7 mouse cellular contexts compared by ENCODE assay signal in the genomic region with DNA sequence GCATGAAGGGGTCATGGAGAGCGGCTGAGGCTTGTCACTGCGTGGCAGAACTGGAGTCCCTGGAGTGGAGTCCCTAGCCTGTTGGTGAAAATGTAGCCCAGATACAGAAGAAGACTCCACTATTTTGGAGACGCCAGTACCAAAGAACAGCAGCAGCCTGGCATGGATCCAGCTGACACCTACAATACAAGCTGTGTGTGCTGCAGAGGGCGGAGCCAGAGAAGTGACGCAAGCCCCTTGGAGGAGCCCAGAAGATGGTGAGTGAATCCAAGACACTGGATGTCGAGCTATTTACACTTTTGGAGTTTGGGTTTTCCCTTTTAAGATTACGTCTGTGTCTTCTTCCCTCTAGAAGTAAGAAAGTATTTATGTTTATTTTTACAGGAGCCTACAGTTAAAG. TPM values are rescaled to one million over a fixed set of nuclear protein-coding genes. Genes with fewer than 3 reads are reported as not detected.
DNase-seq lines count a peak whose midpoint lies in the region; ATAC-seq and TF ChIP-seq lines count a peak whose summit lies in the region.

No protein-coding gene starts in this region.

- H3K4me2 ChIP-seq in midbrain, embryonic 11.5 days: no peak overlapping the region
- no peak overlapping the region for H3K4me2 ChIP-seq in lung, embryonic 14.5 days

- H3K27ac ChIP-seq in midbrain, embryonic 11.5 days (ENCODE audit: low read depth, low read length): no peak overlapping the region
- H3K27ac ChIP-seq in midbrain, embryonic 10.5 days (replicated peaks): no peak overlapping the region
- H3K27ac ChIP-seq in lung, embryonic 14.5 days (ENCODE audit: low read depth): peak overlapping the region; percentile 75

- no peaks in the 10 kb centered on the region for H3K36me3 ChIP-seq in midbrain, embryonic 11.5 days (ENCODE audit: control insufficient read depth, insufficient read depth, low read length)
- no peaks in the 10 kb centered on the region for H3K36me3 ChIP-seq in midbrain, embryonic 10.5 days
- no peaks in the 10 kb centered on the region for H3K36me3 ChIP-seq in lung, embryonic 14.5 days (ENCODE audit: insufficient read depth)

- intact Hi-C loops in heart, postnatal 10 days (cut with DNase I): no loop called here

- no peak overlapping the region for H3K4me3 ChIP-seq in midbrain, embryonic 11.5 days (ENCODE audit: low read depth, low read length)
- no peak overlapping the region for H3K4me3 ChIP-seq in midbrain, embryonic 10.5 days
- H3K4me3 ChIP-seq in lung, embryonic 14.5 days (ENCODE audit: low read depth, low read length): no peak overlapping the region

- H3K9me3 ChIP-seq in midbrain, embryonic 11.5 days (ENCODE audit: control insufficient read depth, low read length): no peaks in the 10 kb centered on the region
- no peaks in the 10 kb centered on the region for H3K9me3 ChIP-seq in midbrain, embryonic 10.5 days (replicated peaks)
- H3K9me3 ChIP-seq in lung, embryonic 14.5 days (ENCODE audit: low read depth, low read length): no peaks in the 10 kb centered on the region

- ATAC-seq in midbrain, embryonic 11.5 days (ENCODE audit: low FRiP score): no peak
- peak; percentile 56; the same call in 1 of the 2 replicates for ATAC-seq in lung, embryonic 14.5 days (ENCODE audit: insufficient read depth)

- DNase-seq in midbrain, embryonic 11.5 days (ENCODE audit: low spot score, missing footprints): peak; percentile 68
- DNase-seq in midbrain, embryonic 10.5 days (ENCODE audit: low spot score): no peak
- peak; percentile 44 to 57 for DNase-seq in heart, postnatal 10 days
- peak; percentile 97 for DNase-seq in lung, embryonic 14.5 days
- DNase-seq in urinary bladder, postnatal 4 days (ENCODE audit: low spot score in 2 of 2): peak; percentile 26 to 64
- DNase-seq in adrenal gland, postnatal 4 days (ENCODE audit: low spot score in 2 of 2): no peak
- DNase-seq in spleen, postnatal 10 days (ENCODE audit: low spot score in 2 of 2): no peak

- H3K9ac ChIP-seq in midbrain, embryonic 11.5 days (ENCODE audit: low read length): no peak overlapping the region
- no peak overlapping the region for H3K9ac ChIP-seq in lung, embryonic 14.5 days

- TF ChIP-seq CTCF in lung, embryonic 14.5 days (IDR thresholded peaks at IDR 0.05; ENCODE audit: low read depth): no peak

- no peaks in the 10 kb centered on the region for H3K27me3 ChIP-seq in midbrain, embryonic 11.5 days (ENCODE audit: control insufficient read depth, insufficient read depth, low read length)
- no peaks in the 10 kb centered on the region for H3K27me3 ChIP-seq in midbrain, embryonic 10.5 days (ENCODE audit: low read depth, poor library complexity, severe bottlenecking)
- no peaks in the 10 kb centered on the region for H3K27me3 ChIP-seq in lung, embryonic 14.5 days (ENCODE audit: insufficient read depth, low read length)

- WGBS in midbrain, embryonic 11.5 days: 74% methylated on average over 7 of the region's 7 CpGs
- 78% methylated on average over 7 of the region's 7 CpGs for WGBS in midbrain, embryonic 10.5 days
- 29% methylated on average over 7 of the region's 7 CpGs for WGBS in lung, embryonic 14.5 days

- H3K4me1 ChIP-seq in midbrain, embryonic 11.5 days (ENCODE audit: control insufficient read depth, insufficient read depth, low read length): no peaks in the 10 kb centered on the region
- no peaks in the 10 kb centered on the region for H3K4me1 ChIP-seq in midbrain, embryonic 10.5 days
- peaks cover 13% of the 10 kb centered on the region; the same call in 1 of the 2 replicates for H3K4me1 ChIP-seq in lung, embryonic 14.5 days (ENCODE audit: insufficient read depth)

RNA-seq across cellular contexts. Expression of gene Col6a1, which starts 47.8 kb away (rescaled TPM):
- polyA plus RNA-seq in midbrain, embryonic 11.5 days (2014; fragmentation: Nextera tagmentation; extraction: Ambion mirVana): 12.8 and 12.9 TPM in 2 replicates
- polyA plus RNA-seq in midbrain, embryonic 10.5 days (2016; fragmentation: Nextera tagmentation; extraction: Ambion mirVana): 8.0 and 14.7 TPM in 2 replicates
- 100 to 1,000 TPM; 186 to 200 TPM for total RNA-seq in heart, postnatal 10 days (2021)
- 215 and 226 TPM in 2 replicates for polyA plus RNA-seq in lung, embryonic 14.5 days (2014; fragmentation: Nextera tagmentation; extraction: Ambion mirVana)
- 100 to 1,000 TPM; 363 to 367 TPM for total RNA-seq in adrenal gland, postnatal 4 days (2021)

RNA-seq across cellular contexts. Expression of gene Col6a2, which starts 54.7 kb away (rescaled TPM):
- polyA plus RNA-seq in midbrain, embryonic 11.5 days (2014; fragmentation: Nextera tagmentation; extraction: Ambion mirVana): 10.7 and 10.8 TPM in 2 replicates
- polyA plus RNA-seq in midbrain, embryonic 10.5 days (2016; fragmentation: Nextera tagmentation; extraction: Ambion mirVana): 8.6 and 13.8 TPM in 2 replicates
- 100 to 1,000 TPM; 224 to 241 TPM for total RNA-seq in heart, postnatal 10 days (2021)
- 168 and 170 TPM in 2 replicates for polyA plus RNA-seq in lung, embryonic 14.5 days (2014; fragmentation: Nextera tagmentation; extraction: Ambion mirVana)
- 100 to 1,000 TPM; 175 to 182 TPM for total RNA-seq in adrenal gland, postnatal 4 days (2021)

Comparison
In these comparisons a context has a peak if more than half of its experiments do, and no peak if none do; other contexts are left out.
1. DNase-seq: peak in midbrain, embryonic 11.5 days (single experiment), heart, postnatal 10 days (2 of 2), lung, embryonic 14.5 days (single experiment) and urinary bladder, postnatal 4 days (2 of 2); none in midbrain, embryonic 10.5 days (single experiment), adrenal gland, postnatal 4 days (0 of 2) and spleen, postnatal 10 days (0 of 2).
2. RNA of gene Col6a1, which starts 47.8 kb away (polyA plus RNA-seq): 215 to 226 TPM in lung, embryonic 14.5 days; 12.8 to 12.9 TPM in midbrain, embryonic 11.5 days and 8.0 to 14.7 TPM in midbrain, embryonic 10.5 days; every median in the first group is over 10 times any median in the second.
3. RNA of gene Col6a2, which starts 54.7 kb away (polyA plus RNA-seq): 168 to 170 TPM in lung, embryonic 14.5 days; 10.7 to 10.8 TPM in midbrain, embryonic 11.5 days and 8.6 to 13.8 TPM in midbrain, embryonic 10.5 days; every median in the first group is over 10 times any median in the second.